Mouse (Mus musculus) bone marrow macrophage, adult 2 months (primary cell): ENCODE data around the gene Nme9. TPM values are rescaled to one million over a fixed set of nuclear protein-coding genes. Genes with fewer than 3 reads are reported as not detected.

Experiments used
- H3K27ac ChIP-seq: 2 replicates; pipeline ENCODE4 v1.5.1; 2012; ENCODE audit warnings: low read depth, low read length; ENCODE audit not compliant: insufficient read depth
- H3K4me1 ChIP-seq: 2 replicates; pipeline ENCODE4 v1.6.1; 2012; ENCODE audit warnings: low read length; ENCODE audit not compliant: control insufficient read depth, insufficient read depth
- H3K4me3 ChIP-seq: 2 replicates; pipeline ENCODE4 v1.5.1; 2012; ENCODE audit warnings: mild to moderate bottlenecking, low read length, moderate library complexity; ENCODE audit not compliant: insufficient read depth
- CTCF ChIP-seq: IDR thresholded peaks from 2 replicates; pipeline ENCODE4 v1.5.1; 2012; ENCODE audit warnings: low read depth, mild to moderate bottlenecking, low read length, moderate library complexity
- POLR2A ChIP-seq: IDR thresholded peaks from 2 replicates; pipeline ENCODE4 v1.6.1; 2012; ENCODE audit warnings: mild to moderate bottlenecking, low read depth, low read length, borderline replicate concordance
- polyA plus RNA-seq: library from polyadenylated mRNA; stranded (reverse); fragments of >200 nt; gene quantifications from 2 replicates; pipeline ENCODE4 v1.2.4, GENCODE M21; 2012; ENCODE audit not compliant: missing spikeins, insufficient read depth, insufficient read length

Nme9 gene
- not detected in 2 replicates for polyA plus RNA-seq

DNA sequence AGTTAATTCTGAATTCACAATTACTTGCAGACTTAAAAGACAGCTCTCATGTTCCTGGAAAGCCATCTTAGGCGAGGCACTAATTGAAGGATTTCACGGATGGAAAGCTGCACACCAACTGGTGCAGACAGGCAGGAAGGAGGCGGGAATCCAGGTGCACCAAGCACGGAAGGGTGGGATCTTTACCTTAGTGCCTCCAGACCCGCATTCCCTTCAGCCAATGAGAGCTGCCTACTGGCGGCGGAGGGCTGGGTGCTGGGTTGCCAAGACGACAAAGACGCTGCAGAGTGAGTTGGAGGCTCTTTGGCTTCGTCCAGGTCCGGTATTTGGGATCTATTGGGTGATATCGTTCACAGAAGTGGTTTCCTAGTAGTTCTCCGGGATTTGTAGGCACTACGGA, at the start of gene Nme9:
Gene Nme9, plus strand, starts transcription at position 315 of the 400 bp plus-strand sequence.
- Histone ChIP-seq H3K4me1 (no peaks in the 10 kb centered on the region), H3K4me3 (no peak within 1 kb of the TSS), H3K27ac (no peak within 1 kb of the TSS)
- TF ChIP-seq POLR2A (no peak), CTCF (no peak)

- no peaks in the 10 kb centered on the region for H3K4me1 ChIP-seq
- H3K4me3 ChIP-seq, result no peak overlapping the region
- H3K27ac ChIP-seq, result no peak overlapping the region
- TF ChIP-seq CTCF (no peak), POLR2A (no peak)
Measured at GRCm38 (mm10) chr9:99409280-99409679, 42.0 kb upstream of the Nme9 start.

DNA sequence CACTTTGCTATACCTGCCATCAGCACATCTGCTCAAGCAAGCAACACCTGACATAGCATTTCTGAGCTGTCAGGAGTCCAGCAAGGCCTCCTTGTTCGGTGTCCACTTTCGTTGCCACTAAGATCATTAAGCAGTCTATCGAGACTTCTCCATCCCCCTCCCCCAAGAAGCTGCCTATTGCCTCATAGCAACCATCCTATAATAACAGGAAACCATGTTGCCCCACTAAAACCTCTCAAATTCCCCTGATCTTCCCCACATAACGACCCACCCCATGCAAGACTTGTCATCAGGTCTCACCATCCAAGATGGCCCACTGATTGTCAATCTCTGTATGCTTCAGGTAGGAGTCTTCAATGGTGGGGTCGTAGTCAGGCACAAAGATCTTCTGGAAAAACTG, 40.2 kb upstream of the Nme9 start:
- Histone ChIP-seq H3K4me3 (no peak overlapping the region), H3K4me1 (no peaks in the 10 kb centered on the region), H3K27ac (no peak overlapping the region)
- TF ChIP-seq POLR2A, result no peak

- TF ChIP-seq POLR2A, result no peak
- TF ChIP-seq CTCF, result no peak
- no peak overlapping the region for H3K4me3 ChIP-seq
- H3K27ac ChIP-seq, result no peak overlapping the region
- H3K4me1 ChIP-seq, result no peaks in the 10 kb centered on the region
Measured at GRCm38 (mm10) chr9:99411785-99412184, 39.5 kb upstream of the Nme9 start.

GRCm38 (mm10) chr9:99416809-99417208, 34.5 kb upstream of the Nme9 start:
- H3K27ac ChIP-seq, result no peak overlapping the region
- no peaks in the 10 kb centered on the region for H3K4me1 ChIP-seq
- H3K4me3 ChIP-seq, result no peak overlapping the region
- TF ChIP-seq CTCF, result no peak
- TF ChIP-seq POLR2A, result no peak

DNA sequence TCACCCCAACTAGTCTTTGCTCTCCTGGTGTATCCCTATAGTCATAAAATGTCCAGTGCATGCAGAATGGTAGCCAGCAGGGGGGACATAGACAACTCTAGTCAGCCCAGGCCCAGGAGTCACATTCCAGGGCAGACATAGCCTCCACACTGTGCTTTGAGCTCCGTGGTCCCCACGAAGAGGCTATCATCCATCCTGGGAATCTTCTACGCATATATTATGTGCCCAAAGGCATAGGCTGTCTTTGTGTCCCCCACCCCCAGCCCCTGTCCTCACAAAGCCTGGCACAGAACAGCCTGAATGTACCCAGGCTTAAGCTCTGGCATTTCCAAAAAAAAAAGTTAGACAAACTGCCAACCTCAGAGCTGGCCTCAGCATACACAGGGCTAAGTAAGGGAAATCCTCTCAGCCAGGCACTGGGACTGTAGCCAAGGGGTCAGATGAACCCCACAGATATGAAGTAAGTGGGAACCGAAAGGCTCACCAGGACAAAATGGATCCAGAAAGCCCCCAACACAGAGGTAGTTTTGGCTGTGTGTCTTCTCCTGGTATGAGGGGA, 33.9 kb upstream of the Nme9 start:
- Histone ChIP-seq H3K4me1 (no peaks in the 10 kb centered on the region), H3K4me3 (no peak overlapping the region), H3K27ac (no peak overlapping the region)
- TF ChIP-seq POLR2A (no peak), CTCF (no peak)

DNA sequence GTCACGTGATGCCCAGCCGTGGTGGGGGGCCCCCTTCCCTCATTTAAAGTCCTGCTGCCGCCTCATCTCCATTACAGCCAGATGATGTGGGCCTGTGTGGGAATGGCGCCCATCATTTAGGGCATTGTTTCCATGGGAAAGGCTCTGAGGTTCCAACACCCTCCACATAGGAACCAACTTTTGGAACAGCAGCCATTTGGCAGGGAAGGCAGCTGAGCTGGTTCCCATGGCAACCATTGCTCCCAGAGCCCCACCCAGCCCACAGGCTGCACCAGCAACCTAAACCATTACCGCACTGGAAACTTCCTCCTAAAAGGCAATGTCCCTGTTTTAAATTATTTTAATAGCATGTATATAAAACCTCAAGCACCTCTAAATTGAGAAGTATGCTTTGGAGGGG, 32.9 kb upstream of the Nme9 start:
- TF ChIP-seq CTCF, result no peak
- TF ChIP-seq POLR2A, result no peak
- H3K4me1 ChIP-seq, result no peaks in the 10 kb centered on the region
- H3K27ac ChIP-seq, result no peak overlapping the region
- H3K4me3 ChIP-seq, result no peak overlapping the region

DNA sequence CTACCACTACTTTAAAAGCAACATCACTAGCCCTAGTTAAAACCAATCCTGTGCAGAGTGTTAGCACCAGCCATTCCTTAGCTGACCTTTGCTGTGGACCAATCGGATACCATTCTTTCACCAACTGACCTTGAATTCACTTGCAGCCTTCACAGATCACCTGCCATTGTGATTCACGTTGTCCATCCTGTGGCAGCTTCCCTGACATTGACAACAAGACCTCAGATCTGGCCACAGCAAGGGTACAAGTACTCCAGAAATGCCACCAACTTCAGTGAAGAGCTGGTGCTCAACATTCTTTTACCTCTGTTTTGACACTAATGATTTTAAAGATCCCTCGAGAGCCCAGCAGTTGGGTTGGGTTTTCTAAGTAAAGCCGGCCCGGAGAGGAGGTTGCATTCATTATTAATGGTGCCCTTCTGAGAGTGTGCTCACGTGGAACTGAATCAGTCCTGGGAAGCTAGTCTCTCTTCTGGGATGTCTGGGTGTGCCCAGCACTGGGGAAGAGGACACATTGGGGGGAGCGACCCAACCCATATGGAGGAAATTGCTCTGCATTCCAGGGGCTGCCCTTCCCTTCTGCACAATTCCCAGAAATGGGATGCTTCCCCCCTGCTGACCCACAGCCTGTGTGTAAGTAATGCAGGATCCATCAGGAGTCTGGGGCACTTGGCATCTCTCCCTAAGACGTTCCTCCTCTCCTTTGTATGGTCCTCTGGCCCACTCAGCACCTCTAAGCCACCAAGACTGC, 31.1 kb upstream of the Nme9 start:
- H3K4me1 ChIP-seq, result no peaks in the 10 kb centered on the region
- no peak for TF ChIP-seq POLR2A
- TF ChIP-seq CTCF, result no peak
- no peak overlapping the region for H3K27ac ChIP-seq
- no peak overlapping the region for H3K4me3 ChIP-seq

DNA sequence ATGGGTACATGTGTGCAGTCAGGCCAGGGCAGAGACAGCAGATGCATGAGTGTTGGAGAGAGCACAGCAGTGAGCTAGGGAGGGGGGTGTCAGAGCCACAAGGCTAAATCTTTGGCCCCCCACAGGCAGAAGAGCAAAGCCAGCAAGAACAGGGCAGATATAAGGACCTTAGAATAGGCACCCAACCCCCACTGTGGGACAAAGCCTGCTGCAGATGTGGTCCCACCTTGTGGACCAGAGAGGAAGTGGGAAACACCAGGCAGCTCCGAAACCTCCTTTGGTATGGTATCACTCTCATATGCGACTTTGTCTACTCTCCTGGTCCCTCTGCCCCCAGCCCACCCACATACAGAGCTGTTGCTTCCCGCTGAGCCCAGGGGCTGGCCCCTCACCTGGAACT, 29.4 kb upstream of the Nme9 start:
- Histone ChIP-seq H3K4me1 (no peaks in the 10 kb centered on the region), H3K4me3 (no peak overlapping the region), H3K27ac (no peak overlapping the region)
- no peak for TF ChIP-seq CTCF
- TF ChIP-seq POLR2A, result no peak

- no peak for TF ChIP-seq POLR2A
- no peak for TF ChIP-seq CTCF
- no peaks in the 10 kb centered on the region for H3K4me1 ChIP-seq
- H3K4me3 ChIP-seq, result no peak overlapping the region
- no peak overlapping the region for H3K27ac ChIP-seq
Measured at GRCm38 (mm10) chr9:99423692-99424573, 27.3 kb upstream of the Nme9 start.
